In the genomic region with DNA sequence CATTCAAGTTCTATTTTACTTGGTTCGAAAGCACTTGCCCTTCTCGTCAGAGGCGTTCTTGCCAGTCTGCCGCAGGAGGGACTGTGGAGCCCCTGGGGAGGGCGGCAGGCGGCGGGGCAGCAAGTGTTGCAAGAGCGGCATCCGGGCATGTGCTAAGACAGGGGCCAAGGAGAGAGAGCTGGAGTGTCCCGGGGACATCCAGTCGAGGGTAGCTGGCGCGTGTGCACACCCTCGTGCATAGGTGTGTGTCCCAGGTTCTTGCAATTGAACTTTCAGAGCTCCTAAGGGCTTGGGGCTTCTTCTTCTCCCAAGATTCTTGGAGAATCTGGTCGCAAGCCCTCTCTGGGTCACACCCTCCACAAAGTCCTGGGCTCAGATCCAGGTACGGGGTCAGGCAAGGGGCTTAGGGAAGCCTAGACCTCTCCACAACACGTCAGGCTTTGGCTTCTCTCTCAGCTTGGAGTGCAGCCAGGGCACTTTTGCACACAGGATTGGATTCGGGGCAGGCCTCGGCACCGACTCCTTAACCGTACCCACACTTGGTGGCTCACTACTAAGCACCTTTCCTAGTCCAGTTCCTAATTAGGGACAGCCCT, we compare ENCODE assay signal across 9 mouse cellular contexts. TPM values are rescaled to one million over a fixed set of nuclear protein-coding genes. Genes with fewer than 3 reads are reported as not detected.
DNase-seq lines count a peak whose midpoint lies in the region; ATAC-seq and TF ChIP-seq lines count a peak whose summit lies in the region.
"Had no signal": no experiment of that assay in that cellular context is flagged by ENCODE, and none has a peak within 500 bp of the region (broad histone marks: within the 10 kb centered on the region; RNA-seq: fewer than 3 reads in every experiment).

No protein-coding gene starts in this region.

- no peak for TF ChIP-seq POLR2A in CH12.LX (IDR thresholded peaks at IDR 0.05; ENCODE audit: low read depth, low read length)
- 0 out of 2 replicates have a peak, but pooled peaks have one; percentile 4 for TF ChIP-seq POLR2A in cortical plate, adult 2 months (IDR thresholded peaks at IDR 0.05; ENCODE audit: extremely low read depth, insufficient read depth, low read length)

- H3K4me1 ChIP-seq in CH12.LX (ENCODE audit: control insufficient read depth in 1 of 2, insufficient read depth in 2 of 2): peaks cover 5 to 29% of the 10 kb centered on the region in 2 experiments; a peak in 3 of 4 replicates
- peaks cover 8% of the 10 kb centered on the region for H3K4me1 ChIP-seq in cortical plate, adult 2 months (ENCODE audit: control insufficient read depth, insufficient read depth, low read length)
- peaks cover 69% of the 10 kb centered on the region for H3K4me1 ChIP-seq in hindbrain, embryonic 10.5 days (replicated peaks)
- H3K4me1 ChIP-seq in limb, embryonic 13.5 days: peaks cover 66% of the 10 kb centered on the region
- H3K4me1 ChIP-seq in midbrain, embryonic 13.5 days (replicated peaks): peaks cover 59% of the 10 kb centered on the region

- H3K36me3 ChIP-seq in CH12.LX (replicated peaks in 1 of 2; ENCODE audit: control insufficient read depth in 1 of 2, insufficient read depth in 1 of 2, low read length in 1 of 2): peaks cover 14 to 67% of the 10 kb centered on the region in 2 experiments
- peaks cover 26% of the 10 kb centered on the region for H3K36me3 ChIP-seq in hindbrain, embryonic 10.5 days
- H3K36me3 ChIP-seq in limb, embryonic 13.5 days: peaks cover 28% of the 10 kb centered on the region
- H3K36me3 ChIP-seq in midbrain, embryonic 13.5 days: peaks cover 14% of the 10 kb centered on the region

- peak overlapping the region; percentile 18 for H3K4me2 ChIP-seq in CH12.LX (ENCODE audit: insufficient read depth, low read depth, poor library complexity, severe bottlenecking)
- peak overlapping the region; percentile 97 for H3K4me2 ChIP-seq in limb, embryonic 13.5 days (replicated peaks)
- H3K4me2 ChIP-seq in midbrain, embryonic 13.5 days (replicated peaks): peak overlapping the region; percentile 97

- peaks cover 39% of the 10 kb centered on the region for H3K9me3 ChIP-seq in CH12.LX (replicated peaks; ENCODE audit: low read length)
- H3K9me3 ChIP-seq in hindbrain, embryonic 10.5 days: no peaks in the 10 kb centered on the region
- no peaks in the 10 kb centered on the region for H3K9me3 ChIP-seq in limb, embryonic 13.5 days
- H3K9me3 ChIP-seq in midbrain, embryonic 13.5 days: no peaks in the 10 kb centered on the region

- TF ChIP-seq RAD21 in CH12.LX (IDR thresholded peaks at IDR 0.05; ENCODE audit: low read depth, low read length): no peak

- no peak for TF ChIP-seq CTCF in CH12.LX (conservative IDR thresholded peaks at IDR 0.05 in 1 of 2, IDR thresholded peaks at IDR 0.05 in 1 of 2; ENCODE audit: low read depth in 2 of 2, low read length in 2 of 2)
- TF ChIP-seq CTCF in cortical plate, adult 2 months (IDR thresholded peaks at IDR 0.05; ENCODE audit: extremely low read depth, insufficient read depth, low read length): no peak

- WGBS in hindbrain, embryonic 10.5 days: 17% methylated on average over 21 of the region's 21 CpGs
- WGBS in limb, embryonic 13.5 days: 12% methylated on average over 21 of the region's 21 CpGs
- WGBS in midbrain, embryonic 13.5 days: 14% methylated on average over 21 of the region's 21 CpGs

- H3K27me3 ChIP-seq in CH12.LX (replicated peaks): no peaks in the 10 kb centered on the region
- H3K27me3 ChIP-seq in hindbrain, embryonic 10.5 days (ENCODE audit: insufficient read depth, poor library complexity, severe bottlenecking): peaks cover 52% of the 10 kb centered on the region
- H3K27me3 ChIP-seq in limb, embryonic 13.5 days: peaks cover 48% of the 10 kb centered on the region
- H3K27me3 ChIP-seq in midbrain, embryonic 13.5 days: peaks cover 51% of the 10 kb centered on the region
- H3K27me3 ChIP-seq: Patski had no signal

- no peak for TF ChIP-seq EP300 in CH12.LX (IDR thresholded peaks at IDR 0.05; ENCODE audit: low read length)

- H3K79me2 ChIP-seq in CH12.LX (replicated peaks; ENCODE audit: control insufficient read depth, extremely low read depth, insufficient read depth, poor library complexity, severe bottlenecking): no peaks in the 10 kb centered on the region

- no peak for ATAC-seq in cerebellum, adult (ENCODE audit: insufficient number of reproducible peaks, low FRiP score, low TSS enrichment)
- ATAC-seq in limb, embryonic 13.5 days (ENCODE audit: low FRiP score, low read depth): no peak
- ATAC-seq in midbrain, embryonic 13.5 days: peak; percentile 0; the same call in 1 of the 2 replicates

- peak; percentile 66 for DNase-seq in cerebellum, adult 11 months
- DNase-seq in CH12.LX (ENCODE audit: extremely low read depth): peak; percentile 47
- no peak for DNase-seq in hindbrain, embryonic 10.5 days (ENCODE audit: low spot score)
- DNase-seq in thymus, postnatal 36 days: peak; percentile 62 to 70

- H3K4me3 ChIP-seq in CH12.LX (replicated peaks in 1 of 3; ENCODE audit: low read depth in 2 of 3, low read length in 2 of 3, poor library complexity in 1 of 3): peak overlapping the region; percentile 20 to 55 (median 31)
- H3K4me3 ChIP-seq in cortical plate, adult 2 months (ENCODE audit: insufficient read depth, low read length): peak overlapping the region; percentile 39; the same call in 1 of the 2 replicates
- peak overlapping the region; percentile 73 for H3K4me3 ChIP-seq in hindbrain, embryonic 10.5 days
- H3K4me3 ChIP-seq in limb, embryonic 13.5 days: peak overlapping the region; percentile 67
- H3K4me3 ChIP-seq in midbrain, embryonic 13.5 days (replicated peaks): peak overlapping the region; percentile 60

- in situ Hi-C loops in CH12.LX (cut with MboI; ENCODE audit: low pct_ligation_motif_present, low pct_unique_long_range_greater_than_20kb, low sequenced_read_pairs): no loop called here

- H3K27ac ChIP-seq in CH12.LX (ENCODE audit: insufficient read depth, low read depth): peak overlapping the region; percentile 54
- peak overlapping the region; percentile 29; the same call in 1 of the 2 replicates for H3K27ac ChIP-seq in cortical plate, adult 2 months (ENCODE audit: insufficient read depth, low read length)
- H3K27ac ChIP-seq in hindbrain, embryonic 10.5 days: peak overlapping the region; percentile 93
- H3K27ac ChIP-seq in limb, embryonic 13.5 days: peak overlapping the region; percentile 91
- H3K27ac ChIP-seq in midbrain, embryonic 13.5 days: peak overlapping the region; percentile 90

- dilution Hi-C loops in CH12.LX (cut with MboI; ENCODE audit: extremely low pct_ligation_motif_present, extremely low pct_unique_long_range_greater_than_20kb, low sequenced_read_pairs): no loop called here

- peak overlapping the region; percentile 80 for H3K9ac ChIP-seq in CH12.LX (ENCODE audit: insufficient read depth, low read depth)
- H3K9ac ChIP-seq in limb, embryonic 13.5 days: peak overlapping the region; percentile 71
- peak overlapping the region; percentile 67 for H3K9ac ChIP-seq in midbrain, embryonic 13.5 days (replicated peaks)

TF ChIP-seq in CH12.LX, 34 proteins besides CTCF, POLR2A, EP300 and RAD21 (continues in another document):
- TF ChIP-seq KAT2A (IDR thresholded peaks at IDR 0.05; ENCODE audit: insufficient replicate concordance, low read length) (no peak), RCOR1 (conservative IDR thresholded peaks at IDR 0.05; ENCODE audit: low read depth, low read length) (no peak)

RNA-seq across cellular contexts. Expression of a gene that starts 0.5 kb away (rescaled TPM):
- total RNA-seq in CH12.LX (2012; rRNA removed) (46.6 and 47.2 TPM in 2 replicates), CH12.LX (2014; rRNA removed) (32.6 and 37.9 TPM in 2 replicates)
- 66.9 and 69.7 TPM in 2 replicates for polyA plus RNA-seq in CH12.LX (2012; ENCODE audit: insufficient read length, low read depth)
- 123 and 129 TPM in 2 replicates for polyA plus RNA-seq in cortical plate, adult 2 months (2012; rRNA removed)
- polyA plus RNA-seq in hindbrain, embryonic 10.5 days (2016; fragmentation: Nextera tagmentation; extraction: Ambion mirVana): 163 and 189 TPM in 2 replicates
- polyA plus RNA-seq in limb, embryonic 13.5 days (2015; fragmentation: Nextera tagmentation; extraction: Ambion mirVana): 163 and 177 TPM in 2 replicates
- polyA plus RNA-seq in midbrain, embryonic 13.5 days (2015; fragmentation: Nextera tagmentation; extraction: Ambion mirVana): 190 and 193 TPM in 2 replicates

RNA-seq across cellular contexts. Expression of a gene that starts 0.9 kb away (rescaled TPM):
- total RNA-seq in CH12.LX (2012; rRNA removed) (29.2 and 34.9 TPM in 2 replicates), CH12.LX (2014; rRNA removed) (0.65 and 4.4 TPM in 2 replicates)
- 4.9 and 11.5 TPM in 2 replicates for polyA plus RNA-seq in CH12.LX (2012; ENCODE audit: insufficient read length, low read depth)
- polyA plus RNA-seq in cortical plate, adult 2 months (2012; rRNA removed): 1.1 and 1.2 TPM in 2 replicates
- 1.4 and 3.8 TPM in 2 replicates for polyA plus RNA-seq in hindbrain, embryonic 10.5 days (2016; fragmentation: Nextera tagmentation; extraction: Ambion mirVana)
- polyA plus RNA-seq in limb, embryonic 13.5 days (2015; fragmentation: Nextera tagmentation; extraction: Ambion mirVana): 4.9 and 5.8 TPM in 2 replicates
- 3.2 and 6.8 TPM in 2 replicates for polyA plus RNA-seq in midbrain, embryonic 13.5 days (2015; fragmentation: Nextera tagmentation; extraction: Ambion mirVana)

RNA-seq across cellular contexts. Expression of a gene that starts 6.0 kb away (rescaled TPM):
- 0.97 and 1.4 TPM in 2 replicates for total RNA-seq in CH12.LX (2012; rRNA removed)
- 0.23 and 0.31 TPM in 2 replicates for total RNA-seq in CH12.LX (2014; rRNA removed)
- 0.93 and 1.4 TPM in 2 replicates for polyA plus RNA-seq in CH12.LX (2012; ENCODE audit: insufficient read length, low read depth)
- 115 and 125 TPM in 2 replicates for polyA plus RNA-seq in cortical plate, adult 2 months (2012; rRNA removed)
- 0.05 and 0.44 TPM in 2 replicates for polyA plus RNA-seq in hindbrain, embryonic 10.5 days (2016; fragmentation: Nextera tagmentation; extraction: Ambion mirVana)
- 0.85 and 1.0 TPM in 2 replicates for polyA plus RNA-seq in limb, embryonic 13.5 days (2015; fragmentation: Nextera tagmentation; extraction: Ambion mirVana)
- 3.5 and 5.7 TPM in 2 replicates for polyA plus RNA-seq in midbrain, embryonic 13.5 days (2015; fragmentation: Nextera tagmentation; extraction: Ambion mirVana)

RNA-seq across cellular contexts. Expression of a gene that starts 17.9 kb away (rescaled TPM):
- total RNA-seq in CH12.LX (2012; rRNA removed): 215 and 223 TPM in 2 replicates
- total RNA-seq in CH12.LX (2014; rRNA removed): 187 and 188 TPM in 2 replicates
- polyA plus RNA-seq in CH12.LX (2012; ENCODE audit: insufficient read length, low read depth): 202 and 275 TPM in 2 replicates
- polyA plus RNA-seq in cortical plate, adult 2 months (2012; rRNA removed): 270 and 276 TPM in 2 replicates
- 376 and 388 TPM in 2 replicates for polyA plus RNA-seq in hindbrain, embryonic 10.5 days (2016; fragmentation: Nextera tagmentation; extraction: Ambion mirVana)
- polyA plus RNA-seq in limb, embryonic 13.5 days (2015; fragmentation: Nextera tagmentation; extraction: Ambion mirVana): 330 TPM in 2 replicates
- polyA plus RNA-seq in midbrain, embryonic 13.5 days (2015; fragmentation: Nextera tagmentation; extraction: Ambion mirVana): 387 and 406 TPM in 2 replicates

RNA-seq across cellular contexts. Expression of a gene that starts 28.8 kb away (rescaled TPM):
- total RNA-seq in CH12.LX (2012; rRNA removed): 25.1 and 27.7 TPM in 2 replicates
- total RNA-seq in CH12.LX (2014; rRNA removed): 17.9 and 19.3 TPM in 2 replicates
- polyA plus RNA-seq in CH12.LX (2012; ENCODE audit: insufficient read length, low read depth): 26.3 and 26.4 TPM in 2 replicates
- 8.4 and 9.1 TPM in 2 replicates for polyA plus RNA-seq in cortical plate, adult 2 months (2012; rRNA removed)
- 38.2 and 40.1 TPM in 2 replicates for polyA plus RNA-seq in hindbrain, embryonic 10.5 days (2016; fragmentation: Nextera tagmentation; extraction: Ambion mirVana)
- 37.3 and 40.6 TPM in 2 replicates for polyA plus RNA-seq in limb, embryonic 13.5 days (2015; fragmentation: Nextera tagmentation; extraction: Ambion mirVana)
- 22.9 and 24.1 TPM in 2 replicates for polyA plus RNA-seq in midbrain, embryonic 13.5 days (2015; fragmentation: Nextera tagmentation; extraction: Ambion mirVana)

Comparison
In these comparisons a context has a peak if more than half of its experiments do, and no peak if none do; other contexts are left out.
1. H3K27ac ChIP-seq: peak in every context shown above with its lines; median percentile 93 in hindbrain, embryonic 10.5 days; 91 in limb, embryonic 13.5 days; 90 in midbrain, embryonic 13.5 days; 54 in CH12.LX; 29 in cortical plate, adult 2 months.
2. H3K4me2 ChIP-seq: peak in every context shown above with its lines; median percentile 97 in limb, embryonic 13.5 days; 97 in midbrain, embryonic 13.5 days; 18 in CH12.LX.
3. RNA of a gene that starts 6.0 kb away (polyA plus RNA-seq): 115 to 125 TPM in cortical plate, adult 2 months; 3.5 to 5.7 TPM in midbrain, embryonic 13.5 days, 0.93 to 1.4 TPM in CH12.LX, 0.85 to 1.0 TPM in limb, embryonic 13.5 days and 0.05 to 0.44 TPM in hindbrain, embryonic 10.5 days; every median in the first group is over 10 times any median in the second.
4. Peak in every context shown above with its lines, with median percentiles within 50 percentile points of each other: H3K4me3 ChIP-seq and H3K9ac ChIP-seq.